Mouse (Mus musculus) forelimb bud, embryonic 11.5 days (tissue): ENCODE measurements around the gene Slc1a2.

ENCODE experiments used
- DNase-seq: peaks from one replicate; pipeline ENCODE4 v3.0.0-alpha.2; 2012; ENCODE audit warnings: low read depth, low spot score

Slc1a2 gene

DNA sequence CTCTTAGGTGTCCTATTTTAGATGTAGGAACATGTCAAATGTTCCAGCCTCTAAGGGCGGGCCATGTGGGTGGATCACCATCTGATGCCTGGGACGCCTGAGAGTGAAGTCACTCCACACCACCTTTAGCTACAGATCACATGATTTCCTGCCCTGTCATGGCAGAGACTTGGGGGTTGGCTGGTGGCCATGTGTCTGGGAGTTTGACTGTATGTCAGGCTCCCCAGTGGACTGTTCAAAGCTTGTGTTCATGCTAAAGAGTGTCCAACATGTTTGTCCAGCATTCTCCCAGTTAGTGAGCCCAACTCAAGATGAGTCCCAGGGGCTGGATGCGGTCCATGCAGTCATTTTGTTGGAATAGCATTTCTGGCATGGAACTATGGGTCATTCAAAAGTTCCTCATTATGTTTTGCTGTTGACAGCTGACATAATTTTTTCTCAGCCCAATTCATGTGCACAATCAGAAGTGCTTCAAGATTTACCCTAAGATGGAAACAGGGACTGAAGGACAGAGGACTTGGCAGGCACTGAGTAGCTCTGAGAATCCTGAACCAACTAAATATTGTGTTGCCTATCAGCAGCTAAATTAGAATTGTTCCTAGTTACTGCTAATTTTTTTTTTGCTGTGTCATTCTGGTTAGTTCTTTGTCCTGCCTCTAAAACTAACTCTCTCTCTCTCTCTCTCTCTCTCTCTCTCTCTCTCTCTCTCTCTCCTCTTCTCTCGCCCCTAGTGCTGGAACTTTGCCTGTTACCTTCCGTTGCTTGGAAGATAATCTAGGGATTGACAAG, 102.0 kb downstream of the Slc1a2 start:
- DNase-seq, result no peak

DNA sequence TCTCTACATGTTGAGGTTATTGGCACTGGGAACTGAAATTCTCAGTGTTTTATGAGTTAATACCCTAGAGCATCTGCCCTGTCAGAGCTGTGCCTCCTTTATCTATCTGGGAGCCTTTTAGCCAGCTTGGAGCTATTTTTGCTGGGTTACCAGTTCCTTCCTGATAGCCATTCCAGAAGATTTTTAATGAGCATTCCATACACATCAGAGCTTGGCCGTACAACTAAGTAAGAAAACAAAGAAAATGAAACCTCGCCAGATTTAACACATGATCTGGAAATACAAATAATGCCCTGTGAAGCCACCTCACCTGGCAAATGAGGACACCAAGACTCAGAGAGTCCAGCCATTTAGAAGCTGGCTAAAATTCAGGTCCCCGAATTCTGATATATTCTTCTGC, 104.7 kb downstream of the Slc1a2 start:
- no peak for DNase-seq

DNA sequence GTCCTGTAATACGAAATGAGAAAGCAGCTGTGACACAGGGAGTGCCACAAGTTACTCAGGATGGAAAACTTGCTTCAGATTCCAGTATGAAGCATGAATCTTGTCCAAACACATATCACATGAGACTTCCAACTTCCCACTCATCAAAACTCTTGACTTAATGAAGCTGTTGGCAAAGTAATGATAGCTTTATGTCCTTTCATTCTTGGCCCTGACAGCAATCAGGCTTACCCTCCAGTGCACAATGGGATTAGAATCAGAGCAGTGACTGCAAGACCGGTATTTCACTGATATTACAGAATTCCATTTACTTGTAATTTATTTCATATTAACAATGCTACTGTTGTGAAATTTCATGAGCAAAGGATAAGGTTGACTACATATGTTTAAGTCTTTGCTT, 105.5 kb downstream of the Slc1a2 start:
- no peak for DNase-seq

DNA sequence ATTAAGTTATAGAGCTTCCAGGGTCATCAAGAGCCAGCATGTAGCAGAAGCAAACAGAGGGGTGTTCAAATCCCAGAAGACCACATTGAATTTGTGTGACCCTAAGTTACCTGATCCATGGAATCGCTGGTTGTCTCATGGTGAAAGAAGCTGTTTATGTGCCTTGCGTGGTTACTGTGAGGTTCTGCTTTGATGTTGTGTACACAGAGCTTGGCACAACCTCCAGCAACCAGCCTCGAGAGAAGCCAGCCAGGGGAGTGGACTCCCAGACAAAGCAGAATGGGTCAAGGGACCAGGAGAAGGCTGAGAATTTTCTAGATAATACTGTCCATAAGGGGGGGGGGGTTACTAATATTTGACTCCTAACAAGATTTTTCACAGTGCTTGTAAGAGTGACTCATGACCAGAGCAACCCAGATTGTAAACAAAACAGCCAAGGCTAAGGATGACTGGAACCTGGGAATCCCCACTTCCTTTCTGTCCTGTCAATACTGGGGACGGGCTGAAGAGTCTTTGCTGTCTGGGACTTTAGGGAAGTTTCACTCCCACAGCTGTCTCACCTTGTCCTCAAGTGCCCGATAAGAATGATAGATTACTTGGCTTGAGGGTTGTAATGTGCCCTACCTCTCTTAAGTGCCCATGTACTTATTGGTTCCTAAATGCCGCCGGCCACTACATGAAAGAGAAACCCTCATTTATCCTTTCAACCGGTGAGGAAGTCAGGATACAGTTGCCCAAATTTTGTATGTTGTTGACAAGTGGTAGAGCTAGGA, 106.3 kb downstream of the Slc1a2 start:
- DNase-seq, result no peak

DNA sequence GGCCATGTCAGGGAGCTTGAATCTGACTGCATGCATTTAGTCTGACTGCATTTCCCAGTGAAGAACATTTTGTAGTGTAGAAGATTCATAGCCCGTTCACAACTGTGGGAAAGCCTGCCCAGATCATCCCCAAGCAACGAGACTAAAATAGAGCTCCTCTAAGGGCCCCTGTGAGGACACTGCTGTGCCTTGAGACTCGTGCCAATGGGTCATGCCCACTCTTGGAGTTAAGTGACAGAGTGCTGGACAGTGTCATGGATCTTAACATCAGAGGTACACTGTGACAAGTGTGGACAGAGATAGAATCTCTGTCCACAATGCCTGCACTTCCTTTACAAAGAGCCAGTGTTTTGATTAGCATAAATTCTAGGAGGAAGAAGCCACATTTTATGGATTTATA, 109.8 kb downstream of the Slc1a2 start:
- DNase-seq, result no peak

DNA sequence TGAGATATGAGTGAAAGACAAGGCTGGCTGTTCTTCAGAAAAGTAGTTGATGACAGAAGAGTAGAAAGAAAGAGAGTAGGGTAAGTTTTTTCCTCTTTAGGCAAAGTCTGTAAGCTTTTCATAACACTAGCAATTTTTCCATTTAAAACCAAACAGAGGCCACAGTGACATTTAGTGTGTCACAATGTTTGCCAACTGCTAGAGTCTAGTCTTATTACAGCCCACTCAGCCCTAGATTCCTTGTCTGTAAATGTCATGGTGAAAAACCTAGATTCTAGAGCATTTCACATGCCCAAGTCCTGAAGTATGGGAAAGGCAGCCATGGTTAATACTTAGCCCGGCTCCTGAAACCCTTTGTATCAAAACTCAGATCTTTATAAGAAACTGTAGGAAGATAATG, 112.8 kb downstream of the Slc1a2 start:
- no peak for DNase-seq

DNA sequence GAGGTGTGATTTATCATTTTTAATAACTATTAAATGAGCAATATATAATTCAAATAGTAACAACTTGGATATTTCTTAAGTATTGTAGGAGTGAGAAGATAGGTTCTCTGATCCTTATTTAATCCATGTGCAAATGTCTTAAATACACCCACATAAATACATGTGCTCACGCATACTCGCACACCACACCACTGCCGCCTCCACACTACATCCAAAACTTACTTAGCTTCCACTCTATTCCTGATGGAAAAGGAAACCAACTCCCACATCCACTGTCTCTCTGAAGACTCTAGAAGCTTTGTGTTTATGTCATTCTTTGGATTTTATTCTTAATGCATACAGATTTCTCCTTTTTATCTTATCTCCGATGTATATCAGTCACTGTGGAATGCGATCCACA, 113.8 kb downstream of the Slc1a2 start:
- no peak for DNase-seq

DNA sequence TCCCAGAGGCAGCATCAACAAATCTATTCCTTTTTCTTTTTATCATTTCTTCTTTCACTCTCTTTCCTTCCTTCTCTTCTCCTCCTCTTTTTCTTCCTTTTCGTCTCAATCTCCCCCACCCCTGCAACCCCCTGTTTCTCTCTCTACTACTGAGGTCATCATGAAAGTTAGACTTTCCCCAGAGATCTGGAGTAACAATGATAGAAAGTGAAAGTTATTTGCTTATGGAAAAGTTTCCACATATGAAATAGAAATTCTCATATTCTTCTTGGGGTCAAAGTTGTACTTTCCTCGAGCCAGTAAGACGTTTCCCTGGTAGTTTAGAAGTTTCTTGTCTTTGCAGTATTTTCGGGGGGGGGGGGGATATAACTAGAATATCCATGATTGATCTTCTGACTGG, 116.2 kb downstream of the Slc1a2 start:
- DNase-seq, result no peak

DNA sequence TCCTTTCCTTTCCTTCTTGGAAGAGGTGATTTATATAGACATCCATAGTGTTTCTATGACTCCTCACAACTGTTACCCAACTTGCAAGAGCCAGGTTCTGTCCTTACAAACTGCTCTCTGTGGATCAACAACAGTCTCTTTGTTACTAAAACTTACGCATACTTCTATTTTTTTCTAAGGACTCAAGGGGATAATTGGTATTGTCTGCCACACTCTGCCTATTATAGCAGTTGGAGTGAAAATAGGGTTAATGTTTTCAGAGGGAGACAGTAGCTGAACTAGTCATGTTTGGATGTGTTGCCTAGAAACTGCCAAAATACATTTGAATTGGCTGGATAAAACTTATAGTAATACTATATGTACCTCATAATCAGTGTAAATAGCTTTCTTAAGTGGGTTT, 117.1 kb downstream of the Slc1a2 start:
- no peak for DNase-seq

DNA sequence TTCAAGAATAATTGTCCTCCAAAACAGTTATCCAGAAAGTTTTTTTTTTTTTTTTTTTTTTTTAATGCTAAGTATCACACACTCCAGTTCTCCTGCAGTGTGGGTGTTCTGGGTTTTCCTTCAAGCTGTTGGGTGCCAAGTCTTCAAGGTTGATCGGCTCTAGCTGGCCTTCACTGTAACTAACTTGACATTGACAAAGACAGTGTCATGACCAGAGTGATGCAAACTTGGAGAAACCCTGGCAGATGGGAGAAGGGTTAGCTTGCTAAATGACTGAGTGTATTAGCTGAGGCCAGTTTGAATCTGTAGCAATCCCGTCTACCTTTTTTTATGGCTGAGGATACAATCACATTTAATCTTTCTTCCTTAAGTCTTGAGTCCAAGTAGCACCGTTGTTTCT, 119.7 kb downstream of the Slc1a2 start:
- DNase-seq, result no peak

DNA sequence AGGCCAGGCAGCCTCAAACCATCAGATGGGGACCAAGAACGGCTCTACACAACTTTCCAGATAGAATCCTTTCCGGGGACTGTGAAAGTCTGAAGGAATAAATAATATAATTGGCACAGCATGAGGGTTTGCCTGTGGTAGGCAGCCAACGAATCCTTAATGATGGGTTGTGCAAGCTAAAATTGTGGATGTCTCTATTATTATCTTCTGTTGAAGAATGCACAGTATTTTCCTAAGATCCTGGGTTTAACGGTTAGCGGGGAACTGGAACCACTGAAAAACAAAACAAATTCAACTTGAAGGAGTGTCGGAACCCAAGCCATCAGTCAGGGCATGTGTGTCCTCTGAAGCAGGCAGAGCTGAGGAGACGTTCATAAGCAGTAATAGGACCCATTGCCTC, 124.3 kb downstream of the Slc1a2 start:
- DNase-seq, result no peak

DNA sequence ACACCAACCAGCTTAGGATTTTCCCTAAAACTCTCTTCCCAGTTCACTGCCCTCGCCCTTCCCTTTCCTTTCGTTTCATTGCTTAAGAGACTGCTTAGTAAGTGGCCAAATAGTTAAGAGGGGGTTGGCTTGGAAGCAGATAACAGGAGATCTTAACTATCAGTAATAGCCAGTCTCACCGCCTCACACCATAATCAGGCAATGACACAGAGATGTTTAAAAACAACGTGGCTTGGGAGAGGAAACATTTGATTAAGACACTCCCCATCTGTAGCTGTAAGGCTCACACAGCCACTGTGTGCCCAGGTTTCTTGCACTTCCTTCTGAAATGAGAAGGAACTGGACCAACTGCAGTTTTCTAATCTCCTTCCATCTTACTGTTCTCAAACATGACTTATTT, 127.2 kb downstream of the Slc1a2 start:
- no peak for DNase-seq

DNA sequence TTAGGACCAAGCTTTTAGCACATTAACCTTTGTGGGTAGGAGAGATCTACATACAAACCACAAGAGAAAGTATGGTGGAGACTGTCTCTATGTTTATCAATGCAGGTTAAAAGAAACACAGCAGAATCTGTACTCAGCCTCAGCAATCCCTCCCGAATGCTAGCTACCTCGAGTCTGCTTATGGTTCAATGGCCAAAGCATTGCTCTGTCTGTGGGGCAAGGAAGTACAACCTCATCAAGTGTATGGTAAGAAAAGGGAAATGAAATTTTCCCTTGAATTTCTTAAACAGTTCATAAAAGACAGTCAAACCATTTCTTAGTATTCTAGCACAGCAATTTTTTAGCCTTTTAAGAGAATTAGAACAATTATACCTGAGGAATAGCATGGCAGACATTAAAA, 133.2 kb downstream of the Slc1a2 start:
- DNase-seq, result no peak

DNA sequence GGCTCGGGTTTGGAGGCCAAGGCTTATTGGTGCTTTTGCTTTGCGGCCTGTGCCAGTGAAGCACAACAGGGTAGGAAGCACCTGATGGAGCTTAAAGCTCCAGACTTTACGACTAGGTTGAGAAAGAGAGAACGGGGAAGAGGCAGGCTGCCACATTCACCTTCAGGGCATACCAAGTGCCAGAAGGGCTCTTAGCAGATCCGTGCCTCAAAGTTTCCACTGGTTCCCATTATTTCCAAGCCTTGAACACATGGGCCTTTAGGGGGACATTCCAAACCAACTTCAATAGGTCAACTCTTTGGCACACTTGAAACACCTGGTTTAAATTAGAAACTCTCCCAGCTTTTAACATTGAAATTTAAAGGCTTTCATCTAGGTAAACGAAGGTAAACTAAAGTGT, 134.3 kb downstream of the Slc1a2 start:
- DNase-seq, result peak; percentile 56

DNA sequence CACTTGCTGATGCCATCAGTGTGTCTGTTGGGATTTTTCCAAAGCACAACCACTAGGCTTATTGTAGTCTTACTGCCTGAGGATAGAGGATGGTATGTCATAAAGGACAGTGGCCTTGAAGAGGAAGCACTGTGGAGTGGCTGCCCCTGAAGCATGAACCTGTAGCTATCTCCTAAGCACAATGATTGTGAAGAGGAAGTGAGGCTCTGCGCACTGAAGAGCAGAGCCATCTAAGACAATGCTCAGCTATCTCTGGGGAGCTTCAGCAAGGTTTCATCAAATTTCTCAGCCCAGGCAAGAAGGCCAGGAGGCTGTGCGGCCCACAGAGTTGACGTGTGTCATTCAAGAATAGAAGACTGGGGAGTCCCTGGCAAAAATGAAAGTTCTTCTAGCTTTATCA, 136.6 kb downstream of the Slc1a2 start:
- no peak for DNase-seq

DNA sequence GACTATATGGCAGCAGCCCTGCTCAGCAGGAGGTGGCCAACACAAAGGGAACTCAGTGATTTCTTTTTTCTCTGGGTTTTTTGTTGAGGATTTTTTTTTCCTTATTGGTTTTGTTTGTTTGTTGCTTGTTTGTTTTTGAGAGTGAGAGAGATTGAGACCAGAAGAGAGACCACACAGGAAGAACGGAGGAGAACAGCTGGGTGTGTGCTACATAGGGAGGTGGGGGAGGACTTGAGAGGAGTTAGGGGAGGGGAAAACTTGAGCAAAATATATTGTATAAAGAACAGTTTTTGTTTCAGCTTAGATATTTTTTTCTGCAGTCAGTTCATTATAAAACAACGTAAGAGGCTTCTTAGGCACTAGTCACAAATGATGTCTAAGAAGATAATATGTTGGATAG, 139.7 kb downstream of the Slc1a2 start:
- DNase-seq, result no peak

DNA sequence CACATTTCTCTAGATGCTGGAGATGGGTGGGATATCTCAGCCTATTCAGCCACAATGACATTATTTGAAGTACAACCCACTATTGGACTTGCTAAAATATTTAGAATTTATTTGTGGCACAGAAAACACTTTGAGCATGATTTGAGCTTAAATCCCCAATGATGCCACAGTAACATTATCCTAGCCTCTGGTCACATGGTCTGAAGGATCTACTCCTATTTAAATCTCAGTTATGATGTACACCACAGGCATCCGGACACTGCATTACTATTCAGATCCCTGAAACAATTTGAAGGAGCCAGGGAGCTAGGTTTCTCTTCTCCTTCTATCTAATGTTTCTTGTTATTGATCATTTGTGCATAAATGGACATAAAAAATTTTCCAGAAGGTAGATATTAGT, 143.4 kb downstream of the Slc1a2 start:
- DNase-seq, result no peak

DNA sequence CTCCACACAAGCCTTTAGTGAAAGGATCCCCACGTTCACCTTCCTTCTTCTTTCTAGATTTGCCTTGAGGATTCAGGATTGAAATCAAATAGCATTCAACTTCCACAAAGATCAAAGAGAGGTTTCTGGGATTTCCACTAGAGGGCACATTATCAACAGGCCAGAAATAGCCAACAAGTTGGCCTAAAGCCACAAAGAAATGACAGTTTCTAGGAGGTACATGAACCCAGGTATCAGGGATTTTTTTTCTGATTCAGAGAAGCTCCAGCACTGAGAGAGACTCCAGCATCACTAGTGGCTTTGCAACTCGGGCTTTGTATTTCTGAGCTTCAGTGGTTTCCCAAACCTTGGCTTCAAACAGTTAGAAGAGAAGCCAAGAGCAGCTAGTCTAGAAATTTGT, 145.7 kb downstream of the Slc1a2 start:
- DNase-seq, result peak; percentile 36

DNA sequence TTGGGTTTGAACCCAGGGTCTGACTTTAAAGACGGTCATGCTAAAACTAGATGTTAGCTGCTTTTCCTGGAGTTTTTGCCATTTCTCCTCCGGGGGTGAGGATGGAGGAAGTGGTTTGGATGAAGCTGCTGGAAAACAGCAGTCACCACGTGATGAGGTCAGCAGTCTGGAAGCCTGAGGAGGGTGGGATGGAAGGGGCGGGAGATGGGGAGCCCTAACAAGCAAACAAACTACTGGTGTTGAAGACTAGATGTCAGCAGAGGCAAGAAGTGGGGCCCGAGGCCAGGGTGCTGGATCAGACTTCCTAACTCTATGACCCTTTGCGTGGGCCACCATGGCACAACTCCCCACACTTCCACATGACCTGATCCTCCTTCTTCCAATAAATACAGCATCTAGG, 146.8 kb downstream of the Slc1a2 start:
- DNase-seq, result no peak

DNA sequence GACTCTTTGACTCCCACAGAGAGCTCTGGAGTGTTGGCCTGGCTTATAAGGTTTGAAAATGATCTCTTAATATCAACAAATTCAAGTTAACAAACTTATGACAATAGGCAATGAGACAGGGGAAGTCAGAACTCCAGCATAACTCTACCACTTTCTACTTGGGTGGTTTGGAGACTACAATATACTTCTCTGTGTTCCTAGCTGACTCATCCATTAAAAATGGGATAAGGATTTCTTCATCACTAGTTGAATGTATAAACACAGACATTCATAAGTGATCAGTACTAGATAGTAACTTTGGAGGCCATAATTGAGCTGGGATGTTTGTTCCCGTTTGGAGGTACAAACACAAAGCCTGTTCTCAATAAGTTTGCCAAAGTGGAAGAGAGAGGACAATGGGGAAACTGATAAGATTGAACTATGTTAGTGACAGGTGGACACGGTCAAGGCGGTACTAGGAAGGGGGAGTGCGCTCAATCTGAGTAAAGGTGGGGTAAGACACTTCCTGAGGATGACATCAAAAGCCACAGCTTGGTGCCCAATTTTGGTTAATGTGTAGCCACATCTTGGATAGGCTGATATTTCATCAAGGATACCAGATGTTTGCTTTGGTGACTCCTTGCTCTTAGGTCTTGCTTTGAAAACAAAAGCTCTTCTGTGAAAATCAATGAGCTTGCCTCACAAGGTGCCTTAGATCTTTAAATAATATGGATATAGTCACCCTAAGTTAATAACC, 147.5 kb downstream of the Slc1a2 start:
- no peak for DNase-seq

DNA sequence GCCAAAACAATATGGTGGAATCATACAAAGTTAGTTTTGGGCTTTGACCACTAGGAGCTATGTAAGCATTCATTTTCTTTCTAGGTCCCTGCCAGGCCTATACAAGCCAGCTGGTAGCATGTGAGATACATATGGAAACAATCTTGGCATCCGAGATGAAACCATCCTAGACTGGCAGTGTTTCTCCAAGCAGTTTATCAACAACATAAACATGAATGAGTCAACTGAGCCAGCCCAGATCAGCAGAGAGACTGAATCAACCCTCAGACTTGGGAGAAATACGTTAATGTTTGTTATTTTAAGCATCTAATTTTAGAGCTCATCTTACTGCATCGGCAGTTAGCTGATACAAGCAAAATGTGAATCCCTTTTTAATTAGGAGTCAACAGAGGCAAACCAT, 149.2 kb downstream of the Slc1a2 start:
- no peak for DNase-seq

DNA sequence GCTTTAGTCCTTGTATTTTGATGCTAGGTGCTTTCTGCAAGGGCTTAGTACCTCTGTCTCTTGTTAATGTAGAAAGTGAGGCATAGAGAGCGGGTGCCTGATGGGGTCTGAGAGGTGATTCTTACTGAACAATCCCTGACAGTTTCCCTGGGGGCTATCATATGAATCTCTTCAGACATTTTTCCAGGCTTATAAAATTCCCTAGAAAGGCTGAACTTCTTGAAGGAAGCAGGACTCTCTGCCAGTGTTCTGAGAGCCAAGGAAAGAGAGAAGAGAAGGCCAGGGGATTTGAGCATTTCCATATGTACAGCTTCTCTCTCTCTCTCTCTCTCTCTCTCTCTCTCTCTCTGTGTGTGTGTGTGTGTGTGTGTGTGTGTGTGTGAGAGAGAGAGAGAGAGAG, 151.0 kb downstream of the Slc1a2 start:
- no peak for DNase-seq

DNA sequence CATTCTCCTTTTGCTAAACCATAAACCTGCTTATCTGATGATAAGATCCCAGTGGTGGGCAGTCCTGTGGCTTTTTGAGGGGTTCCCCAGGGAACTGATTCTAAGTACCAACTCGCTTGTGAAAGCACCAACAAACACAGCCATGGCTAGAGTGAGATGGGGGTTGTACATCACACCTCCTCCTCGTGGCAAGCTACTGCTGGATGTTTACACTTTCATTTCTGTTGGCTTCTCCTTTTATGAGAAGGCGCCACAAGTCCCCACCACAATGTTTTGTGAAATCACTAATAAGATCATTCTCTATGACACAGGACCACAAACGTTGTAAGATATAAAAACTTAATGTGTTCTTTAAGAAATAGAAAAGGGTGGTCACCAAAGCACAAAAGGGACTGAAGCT, 154.3 kb downstream of the Slc1a2 start:
- DNase-seq, result no peak
